Mouse (Mus musculus) B cell, adult 62 days (primary cell): ENCODE results near the gene Ppargc1a. TPM values are rescaled to one million over a fixed set of nuclear protein-coding genes. Genes with fewer than 3 reads are reported as not detected.

ENCODE experiments used
- total RNA-seq: library from RNA; stranded (reverse); gene quantifications from 4 replicates; pipeline ENCODE4 v1.2.4, GENCODE M21; 2023

Ppargc1a gene
- total RNA-seq: 4.1 to 7.3 TPM (median 5.3 TPM) in 4 replicates

DNA sequence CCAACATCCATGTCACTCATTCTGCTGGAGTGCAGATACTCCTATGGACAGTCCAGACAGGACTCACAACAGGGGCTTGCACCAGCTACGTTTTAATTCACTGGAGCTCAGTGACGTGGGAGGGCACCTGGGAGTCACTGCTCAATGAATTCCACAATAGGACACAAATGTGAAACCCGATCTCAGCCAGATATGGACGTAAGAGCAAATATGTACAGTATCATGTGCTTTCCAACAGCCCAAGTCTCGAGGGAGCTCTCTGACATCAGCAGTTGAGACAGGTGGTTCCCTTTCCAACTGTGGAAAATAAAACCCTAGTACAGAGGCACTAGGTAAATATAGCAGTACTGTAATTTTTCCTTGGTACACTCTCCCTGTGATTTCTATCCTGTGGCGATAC lies at the start of gene Ppargc1a:
Ppargc1a (minus strand) TSS at position 68 of the 400 bp plus-strand sequence.

